Mouse (Mus musculus) left cerebral cortex, postnatal 25 days (tissue): ENCODE measurements around the gene Tstd1. TPM values are rescaled to one million over a fixed set of nuclear protein-coding genes. Genes with fewer than 3 reads are reported as not detected.

ENCODE experiments used
- DNase-seq, 2 experiments: peaks; one replicate each; pipeline ENCODE4 v3.0.0; 2022; ENCODE audit warnings: low spot score in 2 of 2, mixed read lengths in 1 of 2
- intact Hi-C: fragments of 180-260 bp; cut with DNase I; formaldehyde crosslinking; loops from one replicate; pipeline ENCODE4 v1.15.1; 2025
- total RNA-seq, 2 experiments: library from RNA; stranded (reverse); gene quantifications; 2 replicates each; pipeline ENCODE4 v1.2.3; 2021

Tstd1 gene
- total RNA-seq, 2 experiments from 2014 or later, result 2.0 to 3.0 TPM

DNA sequence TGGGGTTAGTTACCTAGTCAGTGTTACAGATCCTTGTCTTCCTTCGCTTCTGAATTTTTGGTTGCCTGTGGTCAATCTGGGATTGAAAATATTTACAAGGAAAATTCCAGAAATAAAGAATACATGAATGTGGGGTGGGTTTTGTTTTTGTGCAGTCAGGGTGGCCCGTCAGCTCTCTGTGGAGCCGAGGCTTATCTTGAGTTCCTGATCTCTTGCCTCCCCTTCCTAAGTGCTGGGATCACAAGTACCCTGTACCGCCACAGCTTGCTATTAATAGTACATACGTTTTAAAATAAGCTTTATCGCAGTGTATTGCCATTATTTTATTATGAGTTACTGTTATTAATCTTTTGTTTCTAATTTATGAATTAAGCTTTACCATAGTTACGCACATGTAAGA, 28.2 kb downstream of the Tstd1 start:
- DNase-seq, result no peak
- intact Hi-C loops, result loop anchor here (10.0 kb wide), 1 partner anchor 272 kb away; no protein-coding TSS in a partner anchor

DNA sequence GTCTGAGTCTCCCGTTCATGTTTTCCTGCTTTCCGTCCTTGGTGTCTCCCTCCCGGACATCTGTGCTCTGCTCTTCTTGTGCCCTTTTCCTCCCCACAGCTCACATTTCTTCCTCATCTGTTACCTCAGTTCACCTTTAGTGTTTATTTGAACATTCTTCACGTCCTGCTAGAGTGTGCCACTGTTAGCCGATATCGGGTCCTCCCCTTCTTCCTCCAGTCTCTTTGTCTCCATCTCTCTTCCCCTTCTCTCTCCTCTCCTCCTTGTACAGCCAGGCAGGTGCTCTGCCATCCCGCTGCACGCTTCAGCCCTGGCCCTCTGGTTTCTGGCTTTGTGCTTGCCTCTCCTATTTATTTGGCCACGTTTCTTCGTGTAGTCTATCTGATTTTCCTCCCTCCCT, 29.0 kb downstream of the Tstd1 start:
- intact Hi-C loops, result loop anchor here (10.0 kb wide), 1 partner anchor 273 kb away; no protein-coding TSS in a partner anchor
- no peak for DNase-seq

DNA sequence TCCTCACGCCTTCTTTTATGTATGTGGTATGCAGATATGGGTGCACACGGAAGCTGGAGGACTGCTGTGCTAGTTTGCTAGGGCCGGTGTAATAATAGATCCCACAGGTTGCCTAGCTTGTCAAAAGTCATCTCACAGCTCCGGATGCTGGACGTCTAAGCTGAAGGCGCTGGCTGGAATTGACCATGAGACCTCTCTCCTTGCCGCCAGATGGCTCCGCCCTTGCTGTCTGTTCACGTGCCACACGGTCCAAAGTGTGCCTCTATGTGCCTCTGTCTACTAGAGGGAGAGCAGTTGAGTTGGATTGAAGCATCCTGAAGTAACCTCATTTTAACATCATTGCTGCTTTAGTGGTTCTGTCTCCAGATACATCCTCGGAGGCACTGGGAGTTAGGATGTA, 31.4 kb downstream of the Tstd1 start:
- no peak for DNase-seq
- intact Hi-C loops, result no loop called here

DNA sequence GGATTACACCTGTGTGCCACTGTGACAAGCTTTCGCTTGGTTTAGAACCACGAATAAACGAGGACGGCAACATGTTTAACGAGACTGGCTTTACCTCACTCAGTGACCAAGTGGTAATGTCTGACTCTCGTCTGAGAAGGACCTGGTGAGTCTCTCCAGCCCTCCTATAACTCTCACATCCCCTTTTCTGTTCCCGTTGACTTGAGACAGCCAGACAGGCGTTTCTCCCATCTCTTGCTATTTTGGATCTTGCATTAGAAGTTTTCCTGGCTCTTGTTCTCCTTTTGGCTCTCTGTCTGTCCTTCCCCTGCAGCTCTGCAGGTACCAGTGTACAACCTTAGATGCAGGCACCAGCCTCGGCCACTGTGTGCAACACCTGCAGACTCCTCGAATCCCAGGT, 32.3 kb downstream of the Tstd1 start:
- DNase-seq, result no peak
- intact Hi-C loops, result no loop called here

DNA sequence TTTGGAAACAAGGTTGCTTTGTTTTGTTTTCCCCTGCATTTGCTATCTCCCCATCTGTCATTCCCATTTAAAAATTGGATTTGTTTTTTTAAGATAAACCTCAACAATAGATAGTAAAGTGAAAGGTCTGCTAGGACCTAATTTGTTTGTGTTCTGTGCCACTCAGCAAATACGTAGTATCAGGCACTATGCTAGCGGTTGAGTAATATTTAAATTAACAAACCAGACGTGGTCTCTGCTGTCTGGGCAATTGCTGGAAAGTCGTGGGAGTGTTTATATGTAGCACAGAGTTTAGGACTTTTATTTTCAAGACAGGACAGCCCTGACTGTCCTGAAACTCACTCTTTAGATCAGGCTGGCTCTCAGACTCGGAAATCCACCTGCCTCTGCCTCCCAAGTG, 33.9 kb downstream of the Tstd1 start:
- DNase-seq, result no peak
- intact Hi-C loops, result no loop called here

DNA sequence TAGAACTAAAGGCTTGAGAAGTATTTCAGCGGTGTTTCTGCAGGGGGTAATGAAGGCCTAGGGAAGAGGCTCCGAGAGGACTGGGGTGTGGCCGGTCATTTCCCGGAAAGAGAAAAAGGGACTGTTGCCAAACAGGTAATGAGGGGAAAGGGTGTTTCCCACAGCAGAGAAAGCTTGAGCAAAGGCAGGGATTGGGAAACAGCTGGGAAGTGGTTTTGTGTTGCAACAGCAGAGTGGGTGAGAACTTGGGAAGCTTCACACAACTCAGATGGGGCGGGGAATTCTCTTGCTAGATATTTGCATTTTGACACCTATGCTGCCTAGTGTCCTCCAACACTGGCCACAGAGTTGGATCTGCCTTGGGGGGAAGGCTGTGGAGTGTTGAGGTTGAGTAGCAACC, 34.3 kb downstream of the Tstd1 start:
- intact Hi-C loops, result no loop called here

DNA sequence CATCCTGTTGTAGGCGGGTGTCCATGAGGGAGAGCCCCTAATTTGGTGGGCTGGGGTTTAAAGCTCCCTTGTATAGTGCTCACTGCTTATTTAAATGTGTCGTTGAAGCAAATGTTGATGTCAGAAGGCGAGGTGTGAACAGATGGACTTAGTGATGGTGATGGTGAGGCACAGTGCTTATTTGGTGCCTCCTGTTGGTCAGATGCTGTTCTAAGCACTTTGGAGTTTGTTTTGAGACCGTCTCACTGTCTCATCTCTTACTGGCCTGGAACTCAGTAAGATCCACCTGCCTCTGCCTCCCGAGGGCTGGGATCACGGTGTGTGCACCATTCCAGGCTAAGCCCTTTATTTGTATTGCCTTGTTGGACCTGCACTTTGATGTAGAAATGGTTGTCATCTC, 36.3 kb downstream of the Tstd1 start:
- no peak for DNase-seq
- intact Hi-C loops, result no loop called here

More for the DNA sequence above, 34.3 kb downstream of the Tstd1 start:
- no peak for DNase-seq

DNA sequence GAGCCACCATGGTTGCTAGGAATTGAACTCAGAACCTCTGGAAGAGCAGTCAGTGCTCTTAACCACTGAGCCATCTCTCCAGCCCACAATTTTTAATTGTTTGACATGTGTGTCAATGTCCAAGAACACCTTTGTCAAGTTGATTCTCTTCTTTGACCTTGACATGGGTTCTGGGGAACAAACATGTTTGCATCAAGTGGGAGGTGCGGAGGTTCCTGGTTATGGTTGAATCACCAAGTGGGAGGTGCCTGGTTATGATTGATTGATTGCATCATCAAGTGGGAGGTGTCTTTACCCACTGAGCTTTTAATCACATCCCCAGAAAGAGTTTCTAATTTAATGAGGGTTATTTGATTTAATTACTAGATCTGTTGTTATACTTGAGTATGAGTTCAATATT, 38.9 kb downstream of the Tstd1 start:
- intact Hi-C loops, result no loop called here
- DNase-seq, result no peak

DNA sequence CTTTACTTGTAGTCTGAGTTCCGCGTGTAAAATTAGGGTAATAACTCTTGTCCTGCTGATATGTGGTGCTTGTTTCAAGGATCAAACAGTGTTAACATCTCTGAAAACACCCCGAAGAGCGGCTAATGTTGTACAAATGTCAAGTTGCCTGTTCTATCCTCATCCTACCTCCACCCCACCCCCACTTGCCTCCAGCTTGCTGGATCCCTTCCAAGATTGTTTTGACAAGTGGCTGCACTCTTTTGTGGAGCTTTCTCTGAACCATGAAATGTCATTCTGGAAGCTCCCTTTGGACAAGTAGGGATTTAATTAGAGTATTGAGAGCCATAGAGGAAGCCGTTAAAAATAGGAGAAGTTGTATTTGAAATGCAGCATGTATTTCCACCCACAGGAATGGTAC, 41.1 kb downstream of the Tstd1 start:
- DNase-seq, result no peak
- intact Hi-C loops, result no loop called here

DNA sequence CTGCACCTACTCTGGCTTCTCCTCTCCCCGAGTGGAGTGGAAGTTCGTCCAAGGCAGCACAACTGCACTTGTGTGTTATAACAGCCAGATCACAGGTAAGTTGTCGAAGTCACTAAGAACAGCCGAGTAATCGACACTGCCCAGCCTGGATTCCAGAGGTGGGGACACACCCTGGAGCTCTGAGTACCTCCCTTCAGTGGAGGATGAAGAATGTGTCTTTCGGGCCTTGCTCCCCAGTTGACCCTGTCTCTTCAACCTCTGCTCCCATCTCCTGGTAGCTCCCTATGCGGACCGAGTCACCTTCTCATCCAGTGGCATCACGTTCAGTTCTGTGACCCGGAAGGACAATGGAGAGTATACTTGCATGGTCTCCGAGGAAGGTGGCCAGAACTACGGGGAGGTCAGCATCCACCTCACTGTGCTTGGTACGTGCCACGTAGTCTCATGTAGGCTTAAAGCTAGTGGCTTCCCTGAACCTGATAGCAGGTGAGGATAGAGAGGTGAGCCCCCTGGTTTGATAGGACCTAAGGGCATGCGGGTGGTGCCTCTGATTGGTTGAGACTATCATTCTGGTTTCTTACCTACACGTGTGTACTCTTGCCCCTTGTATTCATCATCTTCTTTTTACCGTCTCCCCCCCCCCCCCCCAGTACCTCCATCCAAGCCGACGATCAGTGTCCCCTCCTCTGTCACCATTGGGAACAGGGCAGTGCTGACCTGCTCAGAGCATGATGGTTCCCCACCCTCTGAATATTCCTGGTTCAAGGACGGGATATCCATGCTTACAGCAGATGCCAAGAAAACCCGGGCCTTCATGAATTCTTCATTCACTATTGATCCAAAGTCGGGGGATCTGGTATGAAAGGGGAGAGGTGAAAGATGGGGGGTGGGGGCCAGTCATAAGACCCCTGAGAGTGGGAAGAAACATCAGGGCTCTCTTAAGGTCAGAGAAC, 42.2 kb downstream of the Tstd1 start:
- no peak for DNase-seq
- intact Hi-C loops, result no loop called here

DNA sequence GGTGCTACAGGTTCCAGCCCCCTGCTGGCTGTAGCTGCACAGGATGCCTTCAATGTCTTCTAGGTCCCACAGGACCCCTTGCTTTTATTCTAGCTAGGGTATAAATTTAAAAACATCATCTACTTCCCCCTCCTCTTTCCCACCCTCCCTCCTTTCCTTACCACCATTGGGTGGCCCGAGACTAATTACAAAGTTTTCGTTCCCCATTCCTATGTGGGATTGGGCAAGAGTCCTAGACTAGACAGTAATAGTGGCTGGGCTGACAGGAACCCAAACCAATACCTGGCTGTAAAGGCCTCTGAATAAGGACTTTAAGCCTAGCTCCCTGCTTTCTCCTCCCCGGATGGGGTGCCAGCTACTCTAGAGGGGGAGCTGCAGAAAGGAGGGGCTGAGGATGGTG, 44.5 kb downstream of the Tstd1 start:
- DNase-seq, result no peak
- intact Hi-C loops, result no loop called here

DNA sequence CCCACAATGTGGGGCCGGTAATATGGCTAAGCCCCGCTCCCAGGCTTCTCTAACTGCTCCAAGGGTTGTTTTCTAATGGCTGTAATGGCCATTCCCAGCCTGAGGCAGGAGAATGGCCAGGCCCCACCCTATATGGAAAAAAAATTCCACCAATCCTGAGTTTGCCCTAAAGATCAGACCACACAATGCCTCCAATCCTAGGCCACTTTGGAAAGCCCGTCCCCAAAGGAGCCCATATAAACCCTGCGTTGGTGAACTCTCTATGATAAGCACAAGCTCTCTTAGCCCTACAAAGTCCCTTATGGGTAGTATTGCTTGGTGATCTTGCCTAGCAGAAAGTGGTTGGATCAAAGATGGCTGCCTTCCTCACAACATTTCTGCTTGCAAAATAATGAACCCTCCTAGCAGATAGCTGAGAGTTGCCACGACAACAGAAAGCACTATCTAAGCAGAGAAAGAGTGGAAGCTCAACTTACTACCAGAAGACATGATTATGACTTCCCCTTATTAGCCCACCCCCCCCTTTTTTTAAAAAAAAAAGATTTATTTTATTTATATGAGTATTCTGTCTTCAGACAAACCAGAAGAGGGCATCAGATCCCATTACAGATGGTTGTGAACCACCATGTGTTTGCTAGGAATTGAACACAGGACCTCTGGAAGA, 47.2 kb downstream of the Tstd1 start:
- DNase-seq, result no peak
- intact Hi-C loops, result no loop called here

DNA sequence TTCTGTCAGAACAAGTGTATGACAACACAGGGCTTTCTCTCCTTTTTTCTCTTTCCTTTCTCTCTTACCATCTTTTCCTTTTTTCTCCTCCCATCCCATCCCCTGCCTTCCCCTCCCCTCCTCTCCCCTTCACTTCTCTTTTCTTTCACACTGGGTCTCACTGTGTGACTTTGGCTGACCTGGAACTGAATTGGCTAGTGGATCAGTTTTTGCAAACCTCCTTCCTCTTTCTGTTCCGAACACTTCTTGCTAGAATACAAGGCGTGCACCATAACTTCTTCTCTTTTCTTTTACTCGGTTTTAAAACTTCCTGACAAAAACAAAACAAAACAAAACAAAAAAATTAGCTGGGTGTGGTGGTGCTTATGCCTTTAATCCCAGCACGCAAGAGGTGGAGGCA, 47.9 kb downstream of the Tstd1 start:
- no peak for DNase-seq
- intact Hi-C loops, result no loop called here

DNA sequence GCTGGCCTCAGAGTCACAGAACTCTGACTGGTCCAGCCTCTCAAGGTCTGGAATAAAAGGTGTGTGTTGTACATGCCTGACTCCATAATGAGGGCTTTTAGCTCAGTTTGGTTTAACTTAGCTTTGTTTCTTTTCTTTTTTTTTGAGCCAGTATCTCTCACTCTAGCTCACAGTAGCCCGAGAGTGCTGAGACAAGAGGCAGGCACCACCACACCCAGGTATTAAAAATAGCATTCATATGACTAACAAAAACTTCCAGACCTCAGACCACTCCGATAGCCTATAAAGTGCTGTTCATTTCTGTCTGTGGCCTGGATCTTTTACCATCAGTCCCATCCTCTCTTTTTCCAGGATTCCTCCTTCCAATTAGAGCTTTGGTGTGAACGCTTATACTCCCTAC, 51.0 kb downstream of the Tstd1 start:
- intact Hi-C loops, result loop anchor here (1.0 kb wide), 1 partner anchor 97 kb away; no protein-coding TSS in a partner anchor
- no peak for DNase-seq

Other genes with a start within 250 kb of the Tstd1 start
- 100 to 1,000 TPM in 1 of 2 experiments, 10 to 100 TPM in 1; 70.0 to 130 TPM for gene Pcp4l1, start 222.6 kb upstream of the Tstd1 start, total RNA-seq
- under 1 TPM in 1 of 2 experiments, not detected in 1; 0.21 TPM for gene Nr1i3, start 204.9 kb upstream of the Tstd1 start, total RNA-seq
- gene Tomm40l, start 196.4 kb upstream of the Tstd1 start, total RNA-seq, result 10 to 100 TPM; 71.8 to 89.6 TPM
- gene Apoa2, start 193.8 kb upstream of the Tstd1 start, total RNA-seq, result 1 to 10 TPM; 2.7 to 3.1 TPM
- 10 to 100 TPM; 14.9 to 15.1 TPM for gene Fcer1g, start 184.5 kb upstream of the Tstd1 start, total RNA-seq
- 10 to 100 TPM; 10.9 to 12.8 TPM for gene Adamts4, start 168.5 kb upstream of the Tstd1 start, total RNA-seq
- gene Ndufs2, start 167.5 kb upstream of the Tstd1 start, total RNA-seq, result 100 to 1,000 TPM; 258 to 278 TPM
- gene B4galt3, start 148.5 kb upstream of the Tstd1 start, total RNA-seq, result 10 to 100 TPM; 58.1 to 63.6 TPM
- 10 to 100 TPM; 19.9 to 29.4 TPM for gene Ppox, start 137.7 kb upstream of the Tstd1 start, total RNA-seq
- 10 to 100 TPM; 59.6 to 64.1 TPM for gene Usp21, start 130.9 kb upstream of the Tstd1 start, total RNA-seq
- gene Ufc1, start 123.8 kb upstream of the Tstd1 start, total RNA-seq, result 100 to 1,000 TPM; 105 to 115 TPM
- 10 to 100 TPM; 38.2 to 39.8 TPM for gene Dedd, start 89.7 kb upstream of the Tstd1 start, total RNA-seq
- gene Nit1, start 73.2 kb upstream of the Tstd1 start, total RNA-seq, result 10 to 100 TPM; 42.2 to 43.4 TPM
- gene Pfdn2, start 73.2 kb upstream of the Tstd1 start, total RNA-seq, result 100 to 1,000 TPM; 154 to 158 TPM
- gene Klhdc9, start 58.1 kb upstream of the Tstd1 start, total RNA-seq, result 1 to 10 TPM; 6.2 TPM
- gene Nectin4, start 48.8 kb upstream of the Tstd1 start, total RNA-seq, result 1 to 10 TPM; 1.9 to 2.1 TPM
- 1 to 10 TPM; 1.9 to 2.8 TPM for gene Arhgap30, start 29.9 kb upstream of the Tstd1 start, total RNA-seq
- 100 to 1,000 TPM; 105 TPM for gene Usf1, start 7.6 kb upstream of the Tstd1 start, total RNA-seq
- 1 to 10 TPM; 5.5 to 7.2 TPM for gene F11r, start 18.7 kb downstream of the Tstd1 start, total RNA-seq
- 1 to 10 TPM; 5.3 TPM for gene Alyref2, start 84.6 kb downstream of the Tstd1 start, total RNA-seq
- not detected for gene Itln1, start 116.4 kb downstream of the Tstd1 start, total RNA-seq
- not detected for gene Cd244a, start 140.3 kb downstream of the Tstd1 start, total RNA-seq
- not detected for gene Ly9, start 188.5 kb downstream of the Tstd1 start, total RNA-seq
- gene Slamf7, start 234.2 kb downstream of the Tstd1 start, total RNA-seq, result not detected